Mouse (Mus musculus) activated CD4-positive, CD25-positive, alpha-beta regulatory T cell, adult 9 weeks (primary cell): ENCODE results near the gene Tmed5. TPM values are rescaled to one million over a fixed set of nuclear protein-coding genes. Genes with fewer than 3 reads are reported as not detected.

Source experiments
- polyA plus RNA-seq: library from polyadenylated mRNA; unstranded; fragments of 100-300 nt; shearing (Covaris generic); gene quantifications from one replicate; pipeline ENCODE4 v1.2.1, GENCODE M21; 2017

Tmed5 gene
- 95.7 TPM for polyA plus RNA-seq

GRCm38 (mm10) chr5:108132441-108133243 is at the start of gene Tmed5, which contains the start of gene Ccdc18:
TSS of gene Tmed5 (minus strand) at chr5:108132620.
TSS of gene Ccdc18 (plus strand) at chr5:108132875.

GRCm38 (mm10) chr5:108065465-108066411 is 66.7 kb downstream of the Tmed5 start, which contains the start of gene Mtf2:
TSS of gene Mtf2 (plus strand) at chr5:108065674.

Other genes with a start within 250 kb of the Tmed5 start
- 25.6 TPM for gene Rpl5, start 232.1 kb downstream of the Tmed5 start, polyA plus RNA-seq
- 64.5 TPM for gene Fam69a, start 145.5 kb downstream of the Tmed5 start, polyA plus RNA-seq
- 104 TPM for gene Mtf2, start 66.9 kb downstream of the Tmed5 start, polyA plus RNA-seq
- 1.6 TPM for gene Ccdc18, start 255 bp upstream of the Tmed5 start, polyA plus RNA-seq
- 38.4 TPM for gene Dr1, start 136.3 kb upstream of the Tmed5 start, polyA plus RNA-seq
- 6.0 TPM for gene Pigg, start 180.0 kb upstream of the Tmed5 start, polyA plus RNA-seq
- gene Gm42517, start 235.3 kb upstream of the Tmed5 start, polyA plus RNA-seq = not detected